Comparison of ENCODE assay signal across 26 mouse cellular contexts in the genomic region with DNA sequence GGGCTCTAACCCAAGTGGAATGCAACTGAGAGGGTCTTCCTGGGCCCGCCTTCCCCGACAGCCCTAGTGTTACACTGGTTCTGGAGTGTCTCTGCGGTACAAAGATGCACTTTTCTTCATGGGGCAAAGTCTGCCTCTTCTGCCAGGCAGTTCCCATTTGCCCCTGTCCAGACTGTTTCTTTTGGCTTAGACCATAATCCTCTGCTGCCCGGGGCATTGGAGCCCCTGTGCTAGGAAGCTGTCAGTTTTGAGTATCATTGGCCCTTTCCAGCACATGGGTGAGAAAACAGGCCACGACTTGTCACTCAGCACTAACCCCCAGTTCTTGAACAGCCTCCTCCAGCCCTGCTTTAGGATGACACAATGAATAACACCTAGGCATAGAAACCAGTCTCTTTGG. TPM values are rescaled to one million over a fixed set of nuclear protein-coding genes. Genes with fewer than 3 reads are reported as not detected.
DNase-seq lines count a peak whose midpoint lies in the region; ATAC-seq and TF ChIP-seq lines count a peak whose summit lies in the region.
"Had no signal": no experiment of that assay in that cellular context is flagged by ENCODE, and none has a peak within 500 bp of the region (broad histone marks: within the 10 kb centered on the region; RNA-seq: fewer than 3 reads in every experiment).

No protein-coding gene starts in this region.

- no peak overlapping the region; the same call in 1 of the 2 replicates for H3K9ac ChIP-seq in heart, embryonic 13.5 days
- no peak overlapping the region for H3K9ac ChIP-seq in heart, adult 2 months (ENCODE audit: low read depth, low read length)
- no peak overlapping the region for H3K9ac ChIP-seq in liver, embryonic 11.5 days (ENCODE audit: low read depth, low read length)
- peak overlapping the region; percentile 53 for H3K9ac ChIP-seq in liver, embryonic 16.5 days (ENCODE audit: low read depth, low read length)
- H3K9ac ChIP-seq: embryonic facial prominence, embryonic 13.5 days; forebrain, embryonic 15.5 days; hindbrain, embryonic 12.5 days; neural tube, embryonic 12.5 days had no signal

- H3K27ac ChIP-seq in heart, embryonic 13.5 days (replicated peaks): no peak overlapping the region
- H3K27ac ChIP-seq in heart, adult 2 months: no peak overlapping the region
- no peak overlapping the region for H3K27ac ChIP-seq in liver, embryonic 11.5 days (ENCODE audit: low read depth, low read length)
- H3K27ac ChIP-seq in liver, embryonic 16.5 days (ENCODE audit: low read length): peak overlapping the region; percentile 93
- H3K27ac ChIP-seq: embryonic facial prominence, embryonic 13.5 days; forebrain, embryonic 15.5 days; hindbrain, embryonic 12.5 days; neural tube, embryonic 12.5 days had no signal

- no peak for TF ChIP-seq EP300 in heart, adult 2 months (IDR thresholded peaks at IDR 0.05; ENCODE audit: insufficient read depth, low read depth, low read length)

- no peak for ATAC-seq in heart, embryonic 13.5 days (ENCODE audit: extremely low read depth, insufficient number of reproducible peaks, low FRiP score, low TSS enrichment)
- ATAC-seq in liver, embryonic 11.5 days (replicated peaks; ENCODE audit: low FRiP score): no peak
- ATAC-seq in liver, embryonic 16.5 days (ENCODE audit: low read depth): no peak
- no peak for ATAC-seq in activated CD4-positive, CD25-positive, alpha-beta regulatory T cell, adult 4 months
- ATAC-seq: intestine, postnatal 0 days had no signal

- H3K9me3 ChIP-seq in heart, embryonic 13.5 days: no peaks in the 10 kb centered on the region
- no peaks in the 10 kb centered on the region for H3K9me3 ChIP-seq in liver, embryonic 11.5 days (ENCODE audit: control insufficient read depth, low read length)
- H3K9me3 ChIP-seq in liver, embryonic 16.5 days (replicated peaks; ENCODE audit: control insufficient read depth, low read length): no peaks in the 10 kb centered on the region
- H3K9me3 ChIP-seq: embryonic facial prominence, embryonic 13.5 days; forebrain, embryonic 15.5 days; hindbrain, embryonic 12.5 days; neural tube, embryonic 12.5 days had no signal

- H3K4me1 ChIP-seq in heart, embryonic 13.5 days: peaks cover 8% of the 10 kb centered on the region
- H3K4me1 ChIP-seq in heart, adult 2 months (ENCODE audit: control insufficient read depth, insufficient read depth, low read length): no peaks in the 10 kb centered on the region; the same call in 1 of the 2 replicates
- peaks cover 18% of the 10 kb centered on the region for H3K4me1 ChIP-seq in liver, embryonic 11.5 days (replicated peaks; ENCODE audit: control insufficient read depth, insufficient read depth, low read length)
- H3K4me1 ChIP-seq in liver, embryonic 16.5 days (ENCODE audit: control insufficient read depth, low read depth, low read length): peaks cover 33% of the 10 kb centered on the region
- H3K4me1 ChIP-seq: embryonic facial prominence, embryonic 13.5 days; forebrain, embryonic 15.5 days; hindbrain, embryonic 12.5 days; neural tube, embryonic 12.5 days had no signal

- no peaks in the 10 kb centered on the region for H3K79me2 ChIP-seq in heart, adult 2 months (replicated peaks; ENCODE audit: control insufficient read depth, insufficient read depth, low read length)

- no peaks in the 10 kb centered on the region for H3K27me3 ChIP-seq in heart, embryonic 13.5 days (replicated peaks)
- H3K27me3 ChIP-seq in heart, adult 2 months (ENCODE audit: control insufficient read depth, insufficient read depth, low read length): no peaks in the 10 kb centered on the region
- H3K27me3 ChIP-seq in liver, embryonic 11.5 days (replicated peaks; ENCODE audit: control insufficient read depth, insufficient read depth, low read length): no peaks in the 10 kb centered on the region
- no peaks in the 10 kb centered on the region for H3K27me3 ChIP-seq in liver, embryonic 16.5 days (ENCODE audit: control insufficient read depth, insufficient read depth, low read depth, low read length)
- H3K27me3 ChIP-seq: embryonic facial prominence, embryonic 13.5 days; forebrain, embryonic 15.5 days; hindbrain, embryonic 12.5 days; neural tube, embryonic 12.5 days had no signal

- DNase-seq in heart, adult 2 months: no peak
- DNase-seq in liver, embryonic 11.5 days (ENCODE audit: low spot score): no peak
- DNase-seq in liver: no peak
- peak; percentile 42 to 45 for DNase-seq in kidney, postnatal 36 days
- DNase-seq in cerebellum, adult 9-11 months: no peak
- DNase-seq: adrenal gland, adult 8-10 months; cerebellum, adult 2 months; cerebellum, postnatal 36 days; embryo, embryonic 11 days; gastrocnemius, postnatal 14 days; layer of hippocampus, postnatal 36 days; lung, adult 18-20 months; lung, postnatal 10 days; midbrain, embryonic 14.5 days; retina, postnatal 1 day; right cerebral cortex, postnatal 25 days; spleen, adult 18-20 months; thymus, postnatal 14 days had no signal

- H3K4me2 ChIP-seq in heart, embryonic 13.5 days: peak overlapping the region; percentile 49
- peak overlapping the region; percentile 12; the same call in 1 of the 2 replicates for H3K4me2 ChIP-seq in liver, embryonic 11.5 days
- peak overlapping the region; percentile 59 for H3K4me2 ChIP-seq in liver, embryonic 16.5 days (ENCODE audit: low read depth, low read length)
- H3K4me2 ChIP-seq: embryonic facial prominence, embryonic 13.5 days; forebrain, embryonic 15.5 days; hindbrain, embryonic 12.5 days; neural tube, embryonic 12.5 days had no signal

- intact Hi-C loops in heart, adult 2 months (cut with DNase I): loop anchor here (2.0 kb wide), 2 partner anchors 74 to 102 kb away; a partner anchor contains a TSS

- H3K36me3 ChIP-seq in heart, embryonic 13.5 days: peaks cover 84% of the 10 kb centered on the region
- peaks cover 2% of the 10 kb centered on the region; the same call in 1 of the 2 replicates for H3K36me3 ChIP-seq in heart, adult 2 months (ENCODE audit: control insufficient read depth, insufficient read depth, low read length)
- peaks cover 33% of the 10 kb centered on the region for H3K36me3 ChIP-seq in liver, embryonic 11.5 days (ENCODE audit: control insufficient read depth, insufficient read depth, low read length)
- H3K36me3 ChIP-seq in liver, embryonic 16.5 days (ENCODE audit: control insufficient read depth, insufficient read depth): peaks cover 45% of the 10 kb centered on the region

- TF ChIP-seq CTCF in heart, adult 2 months (IDR thresholded peaks at IDR 0.05): no peak

- TF ChIP-seq POLR2A in heart, adult 2 months (IDR thresholded peaks at IDR 0.05; ENCODE audit: insufficient read depth, low read depth, low read length): no peak

- WGBS in heart, embryonic 13.5 days: 80% methylated on average over 5 of the region's 5 CpGs
- 86% methylated on average over 5 of the region's 5 CpGs for WGBS in heart, adult 2 months
- 89% methylated on average over 5 of the region's 5 CpGs for WGBS in liver, embryonic 11.5 days
- 84% methylated on average over 5 of the region's 5 CpGs for WGBS in liver, embryonic 16.5 days (ENCODE audit: insufficient replicate concordance)

- peak overlapping the region; percentile 27 for H3K4me3 ChIP-seq in heart, embryonic 13.5 days
- H3K4me3 ChIP-seq in heart, adult 2 months: no peak overlapping the region
- H3K4me3 ChIP-seq in liver, embryonic 11.5 days (ENCODE audit: low read depth, low read length): no peak overlapping the region
- peak overlapping the region; percentile 47 for H3K4me3 ChIP-seq in liver, embryonic 16.5 days (ENCODE audit: low read depth, low read length)
- H3K4me3 ChIP-seq: embryonic facial prominence, embryonic 13.5 days; forebrain, embryonic 15.5 days; hindbrain, embryonic 12.5 days; neural tube, embryonic 12.5 days had no signal

RNA-seq across cellular contexts. Expression of a gene that starts 40.4 kb away (rescaled TPM):
- 40.1 and 46.2 TPM in 2 replicates for polyA plus RNA-seq in heart, embryonic 13.5 days (2015; fragmentation: Nextera tagmentation; extraction: Ambion mirVana)
- 10 to 100 TPM; 37.3 to 43.7 TPM for total RNA-seq in heart, adult 2 months (2021)
- polyA plus RNA-seq in heart, adult 2 months (2012; rRNA removed): 21.8 and 37.1 TPM in 2 replicates
- 37.1 and 38.3 TPM in 2 replicates for polyA plus RNA-seq in liver, embryonic 11.5 days (2014; fragmentation: Nextera tagmentation; extraction: Ambion mirVana)
- 32.8 and 36.8 TPM in 2 replicates for polyA plus RNA-seq in liver, embryonic 16.5 days (2015; fragmentation: Nextera tagmentation; extraction: Ambion mirVana)
- polyA plus RNA-seq in activated CD4-positive, CD25-positive, alpha-beta regulatory T cell, adult 4 months (2017; shearing (Covaris generic)): 10 to 100 TPM; 25.5 to 36.2 TPM

Comparison
In these comparisons a context has a peak if more than half of its experiments do, and no peak if none do; other contexts are left out.
1. H3K4me3 ChIP-seq: peak in heart, embryonic 13.5 days (single experiment) and liver, embryonic 16.5 days (single experiment); none in heart, adult 2 months (single experiment) and liver, embryonic 11.5 days (single experiment).
2. DNase-seq: peak in kidney, postnatal 36 days (2 of 2); none in heart, adult 2 months (0 of 2), liver, embryonic 11.5 days (single experiment), liver (single experiment) and cerebellum, adult 9-11 months (single experiment).
3. Peak in every context shown above with its lines, with median percentiles within 50 percentile points of each other: H3K4me2 ChIP-seq.